Mouse (Mus musculus) lung, embryonic 14.5 days (tissue): Measurements from ENCODE around the gene Mark1. TPM values are rescaled to one million over a fixed set of nuclear protein-coding genes. Genes with fewer than 3 reads are reported as not detected.

Experiments
- ATAC-seq: fragments of 200-750 bp; cut with Nextera tagmentation; 2 replicates; pipeline ENCODE4 v1.8.0; 2017; ENCODE audit warnings: mild to moderate bottlenecking, moderate TSS enrichment, moderate library complexity; ENCODE audit not compliant: insufficient read depth
- DNase-seq: peaks from one replicate; pipeline ENCODE4 v3.0.0-alpha.2; 2015
- H3K27ac ChIP-seq: fragments of 300-500 bp; sonication (generic); 2 replicates; pipeline ENCODE4 v1.5.1; 2014; ENCODE audit warnings: low read depth, mild to moderate bottlenecking, moderate library complexity
- H3K27me3 ChIP-seq: fragments of 300-500 bp; sonication (generic); 2 replicates; pipeline ENCODE4 v1.6.1; 2014; ENCODE audit warnings: low read length, control low read depth; ENCODE audit not compliant: insufficient read depth
- H3K36me3 ChIP-seq: fragments of 300-500 bp; sonication (generic); 2 replicates; pipeline ENCODE4 v1.6.1; 2014; ENCODE audit warnings: control low read depth; ENCODE audit not compliant: insufficient read depth
- H3K4me1 ChIP-seq: fragments of 300-500 bp; sonication (generic); 2 replicates; pipeline ENCODE4 v1.6.1; 2014; ENCODE audit warnings: antibody characterized with exemption, control low read depth; ENCODE audit not compliant: insufficient read depth
- H3K4me2 ChIP-seq: fragments of 300-500 bp; sonication (generic); 2 replicates; pipeline ENCODE4 v1.6.1; 2014; ENCODE audit warnings: mild to moderate bottlenecking
- H3K4me3 ChIP-seq: fragments of 300-500 bp; sonication (generic); 2 replicates; pipeline ENCODE4 v1.5.1; 2014; ENCODE audit warnings: low read depth, low read length
- H3K9ac ChIP-seq: fragments of 300-500 bp; sonication (generic); 2 replicates; pipeline ENCODE4 v1.6.1; 2014
- H3K9me3 ChIP-seq: fragments of 300-500 bp; sonication (generic); 2 replicates; pipeline ENCODE4 v1.6.1; 2016; ENCODE audit warnings: low read depth, low read length, control low read depth
- CTCF ChIP-seq: IDR thresholded peaks from 2 replicates; pipeline ENCODE4 v1.5.1; 2016; ENCODE audit warnings: antibody characterized with exemption, low read depth
- WGBS: fragments of 180-500 bp; shearing (Covaris S2); extraction: QIAGEN DNeasy Blood & Tissue Kit; methylation state at CpG from one replicate; pipeline ENCODE4 v1.1.7; 2014; 5-methylcytosine and 5-hydroxymethylcytosine counted together
- polyA plus RNA-seq: library from polyadenylated mRNA; unstranded; fragments of >200 nt; fragmentation: Nextera tagmentation; extraction: Ambion mirVana; gene quantifications from 2 replicates; pipeline ENCODE4 v1.2.1, GENCODE M21; 2014

Gene Mark1
- polyA plus RNA-seq, 1 experiment from 2014 or later, result 3.0 TPM

DNA sequence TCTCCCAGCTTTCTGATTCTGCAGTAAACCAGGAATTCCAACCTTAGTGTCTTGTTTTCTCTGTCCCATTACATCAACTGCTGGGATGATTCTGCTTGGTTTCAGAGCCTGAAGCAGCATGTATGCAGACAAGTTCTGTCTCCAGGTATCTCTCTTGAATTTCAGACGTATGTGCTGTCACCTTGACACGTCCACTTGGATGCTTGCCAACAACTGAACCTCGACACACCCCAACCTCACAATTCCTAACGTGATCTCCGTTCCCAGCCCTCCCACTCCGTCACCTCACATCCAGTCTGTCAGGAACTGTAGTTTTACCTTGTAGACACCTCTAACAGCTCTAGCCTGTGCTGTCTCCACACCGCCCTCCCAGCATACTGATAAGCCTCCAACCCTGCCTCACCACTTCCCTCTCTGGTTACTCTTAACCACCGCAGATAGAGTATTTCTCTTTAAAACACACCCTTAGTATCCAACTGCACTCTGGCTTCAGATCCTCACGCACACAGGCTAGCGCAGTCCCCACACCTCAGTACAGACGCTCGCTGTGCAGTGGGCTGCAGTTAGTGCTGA is 36.2 kb downstream of the Mark1 start:
- TF ChIP-seq CTCF, result no peak
- no peaks in the 10 kb centered on the region for H3K36me3 ChIP-seq
- H3K4me3 ChIP-seq, result no peak overlapping the region
- WGBS, result 53% methylated on average over 12 of the region's 12 CpGs
- ATAC-seq (no peak), DNase-seq (no peak)
- H3K27me3 ChIP-seq, result no peaks in the 10 kb centered on the region
- no peak overlapping the region for H3K4me2 ChIP-seq
- no peaks in the 10 kb centered on the region for H3K4me1 ChIP-seq
- H3K9me3 ChIP-seq, result no peaks in the 10 kb centered on the region
- H3K9ac ChIP-seq, result no peak overlapping the region
- no peak overlapping the region for H3K27ac ChIP-seq

DNA sequence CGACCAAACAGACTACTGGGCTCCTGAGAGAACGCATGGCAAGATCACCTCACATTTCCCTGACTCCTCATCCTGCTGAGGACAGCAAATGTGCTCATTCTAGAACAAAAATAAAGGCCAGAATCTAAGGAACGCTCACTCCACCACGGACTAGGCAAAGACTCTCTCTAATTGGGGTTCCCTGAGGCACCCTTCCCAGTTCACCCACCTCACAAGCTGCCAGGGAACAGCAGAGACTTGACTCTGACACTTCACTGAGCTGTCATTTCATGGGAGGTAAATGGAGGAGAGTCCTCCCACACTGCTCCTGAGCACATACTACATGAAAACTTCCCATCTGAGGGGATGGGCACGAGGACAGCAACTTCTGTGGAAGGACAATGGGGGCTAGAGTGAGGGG is 37.5 kb downstream of the Mark1 start:
- H3K36me3 ChIP-seq, result no peaks in the 10 kb centered on the region
- WGBS, result 69% methylated on average over 5 of the region's 5 CpGs
- H3K9me3 ChIP-seq, result no peaks in the 10 kb centered on the region
- H3K9ac ChIP-seq, result no peak overlapping the region
- H3K4me3 ChIP-seq, result no peak overlapping the region
- no peak for DNase-seq
- TF ChIP-seq CTCF, result no peak
- H3K4me1 ChIP-seq, result no peaks in the 10 kb centered on the region
- no peaks in the 10 kb centered on the region for H3K27me3 ChIP-seq
- ATAC-seq, result no peak
- H3K4me2 ChIP-seq, result no peak overlapping the region
- H3K27ac ChIP-seq, result no peak overlapping the region

DNA sequence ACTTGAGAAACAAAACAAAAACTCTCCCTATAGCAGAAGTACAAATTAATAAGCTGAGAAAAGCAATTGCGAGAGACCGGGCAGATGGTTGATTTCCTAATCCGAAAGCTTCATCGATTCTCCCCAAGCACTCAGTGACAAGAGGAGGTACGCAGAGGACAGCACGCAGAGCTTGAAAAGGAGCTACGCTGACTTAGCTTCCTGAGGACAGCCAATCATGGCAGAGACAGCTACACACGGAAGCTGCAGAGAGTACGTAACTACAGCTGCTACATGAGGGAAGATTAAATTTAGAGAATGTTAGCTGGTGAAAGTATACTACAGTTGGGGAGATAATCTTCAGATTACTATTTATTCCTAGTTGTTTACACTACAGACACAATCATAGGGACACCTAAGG is 40.6 kb downstream of the Mark1 start:
- Histone ChIP-seq H3K4me1 (no peaks in the 10 kb centered on the region), H3K36me3 (no peaks in the 10 kb centered on the region), H3K9me3 (no peaks in the 10 kb centered on the region), H3K9ac (no peak overlapping the region), H3K4me3 (no peak overlapping the region), H3K27ac (no peak overlapping the region), H3K27me3 (no peaks in the 10 kb centered on the region), H3K4me2 (peak overlapping the region; percentile 43)
- DNase-seq (peak; percentile 44), ATAC-seq (peak; percentile 38; the same call in 1 of the 2 replicates)
- no peak for TF ChIP-seq CTCF
- 47% methylated on average over 9 of the region's 9 CpGs for WGBS

DNA sequence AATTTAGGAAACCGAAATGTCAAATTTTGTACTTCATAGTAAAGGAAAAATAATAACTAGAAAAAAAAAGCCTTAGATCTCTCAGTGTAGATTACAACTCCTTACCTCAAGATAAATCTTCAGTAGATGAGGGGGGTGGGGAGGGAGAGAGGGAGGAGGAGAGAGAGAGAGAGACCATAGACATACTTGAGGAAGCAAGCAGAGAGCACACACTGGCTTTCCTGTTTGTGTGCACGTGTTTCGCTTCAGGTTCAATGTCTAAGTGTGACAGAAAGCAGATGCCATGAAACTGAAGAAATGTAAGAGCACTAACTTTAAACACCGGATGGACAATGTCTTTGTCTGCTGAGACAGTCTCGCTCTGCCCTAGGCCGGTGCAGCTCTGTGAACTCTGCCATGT is 41.0 kb downstream of the Mark1 start:
- Histone ChIP-seq H3K36me3 (no peaks in the 10 kb centered on the region), H3K4me2 (peak overlapping the region; percentile 43), H3K27ac (no peak overlapping the region), H3K9me3 (no peaks in the 10 kb centered on the region), H3K4me3 (no peak overlapping the region), H3K27me3 (no peaks in the 10 kb centered on the region), H3K4me1 (no peaks in the 10 kb centered on the region), H3K9ac (no peak overlapping the region)
- no peak for ATAC-seq
- no peak for TF ChIP-seq CTCF
- WGBS, result 60% methylated on average over 6 of the region's 6 CpGs
- no peak for DNase-seq

DNA sequence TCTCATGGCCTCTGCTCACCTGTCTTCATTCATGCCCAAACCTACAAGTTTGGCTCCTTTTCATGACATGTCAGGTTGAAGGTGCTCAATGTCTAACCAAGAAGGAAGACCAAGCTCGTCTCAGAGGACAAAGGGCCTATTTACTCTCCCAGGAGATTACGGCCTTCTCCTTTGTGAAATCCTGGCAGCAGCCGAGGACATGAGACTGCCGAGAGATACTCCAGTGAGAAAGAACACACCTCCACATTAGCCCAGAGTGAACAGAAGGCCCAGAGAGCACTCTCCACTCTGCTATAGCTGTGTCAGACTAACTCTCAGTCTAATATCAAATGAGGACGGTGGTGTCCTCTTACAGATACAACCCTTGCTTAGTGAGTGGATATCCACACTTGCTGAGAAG is 47.6 kb downstream of the Mark1 start:
- H3K27ac ChIP-seq, result no peak overlapping the region

DNA sequence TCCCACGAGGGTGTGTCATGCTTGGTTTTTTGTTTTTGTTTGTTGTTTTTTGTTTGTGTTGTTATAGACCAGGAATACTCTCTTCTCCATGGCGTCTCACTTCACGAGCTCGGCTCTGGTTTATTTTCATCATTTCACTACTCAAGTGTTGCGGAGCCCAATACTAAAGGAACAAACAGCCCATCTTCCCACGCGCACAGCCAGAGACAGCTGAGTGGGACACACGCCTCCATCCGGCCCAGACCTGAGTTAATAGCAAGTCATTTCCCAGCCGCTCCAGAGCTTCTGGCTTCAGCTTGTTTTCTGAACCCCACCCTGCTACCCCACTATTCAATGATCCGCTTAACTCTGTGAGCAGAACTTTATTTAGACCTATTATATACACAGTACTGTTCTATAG is 48.3 kb downstream of the Mark1 start:
- no peak overlapping the region for H3K4me2 ChIP-seq
- DNase-seq (no peak), ATAC-seq (no peak)
- no peak overlapping the region for H3K9ac ChIP-seq
- TF ChIP-seq CTCF, result no peak
- WGBS, result 90% methylated on average over 11 of the region's 11 CpGs
- H3K4me1 ChIP-seq, result no peaks in the 10 kb centered on the region
- H3K27me3 ChIP-seq, result no peaks in the 10 kb centered on the region
- no peak overlapping the region for H3K4me3 ChIP-seq
- H3K9me3 ChIP-seq, result no peaks in the 10 kb centered on the region
- H3K27ac ChIP-seq, result no peak overlapping the region
- H3K36me3 ChIP-seq, result no peaks in the 10 kb centered on the region

More for the DNA sequence above, 47.6 kb downstream of the Mark1 start:
- 55% methylated on average over 5 of the region's 5 CpGs for WGBS
- no peak for DNase-seq
- Histone ChIP-seq H3K27me3 (no peaks in the 10 kb centered on the region), H3K9ac (no peak overlapping the region), H3K4me3 (no peak overlapping the region), H3K4me1 (no peaks in the 10 kb centered on the region), H3K36me3 (no peaks in the 10 kb centered on the region), H3K9me3 (no peaks in the 10 kb centered on the region), H3K4me2 (no peak overlapping the region)
- no peak for TF ChIP-seq CTCF
- no peak for ATAC-seq

DNA sequence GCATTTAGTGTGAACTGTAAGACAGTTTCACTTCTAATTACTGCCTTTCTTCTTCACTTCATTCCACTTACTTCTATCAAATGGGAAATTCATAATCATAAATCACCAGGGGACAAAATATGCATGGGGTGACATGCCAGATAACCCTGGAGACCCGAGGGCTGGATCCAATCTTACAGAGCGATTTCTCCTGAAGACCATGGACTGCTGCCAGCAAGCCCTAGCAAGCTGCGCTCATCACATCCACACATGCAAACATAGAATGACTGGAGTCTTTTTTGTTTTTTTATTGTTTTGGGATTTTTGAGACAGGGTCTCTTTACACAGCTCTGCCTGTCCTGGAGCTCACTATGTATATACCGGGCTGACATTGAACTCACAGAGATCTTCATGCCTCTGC is 61.3 kb downstream of the Mark1 start:
- 61% methylated on average over 4 of the region's 4 CpGs for whole genome bisulfite sequencing
- Histone ChIP-seq H3K9ac (no peak overlapping the region), H3K4me1 (no peaks in the 10 kb centered on the region), H3K4me3 (no peak overlapping the region), H3K27ac (no peak overlapping the region), H3K36me3 (no peaks in the 10 kb centered on the region), H3K9me3 (no peaks in the 10 kb centered on the region), H3K4me2 (no peak overlapping the region), H3K27me3 (no peaks in the 10 kb centered on the region)
- ATAC-seq, result no peak
- no peak for DNase-seq
- no peak for TF ChIP-seq CTCF

DNA sequence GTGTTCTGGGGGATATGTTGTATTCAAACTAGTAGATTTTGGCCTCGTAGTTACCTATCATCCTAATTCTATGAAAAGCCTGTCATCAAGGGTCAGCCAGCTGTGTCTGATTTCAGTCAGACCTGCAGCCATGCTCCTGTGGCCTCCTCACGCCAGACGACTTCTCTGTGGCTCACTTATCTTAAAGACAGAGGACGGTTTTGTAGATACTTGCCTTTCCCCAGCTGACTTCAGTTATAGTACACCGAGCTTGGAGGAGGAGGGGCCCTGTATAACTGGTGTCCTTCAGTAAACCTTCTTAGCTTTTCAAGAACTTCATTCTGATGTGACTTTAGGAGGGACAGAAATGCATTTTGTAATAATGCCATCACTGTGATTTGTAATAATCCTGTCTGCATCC is 63.4 kb downstream of the Mark1 start:
- H3K4me2 ChIP-seq, result no peak overlapping the region
- TF ChIP-seq CTCF, result no peak
- no peak overlapping the region for H3K9ac ChIP-seq
- H3K4me3 ChIP-seq, result no peak overlapping the region
- no peaks in the 10 kb centered on the region for H3K4me1 ChIP-seq
- no peaks in the 10 kb centered on the region for H3K9me3 ChIP-seq
- H3K27ac ChIP-seq, result no peak overlapping the region
- ATAC-seq (no peak), DNase-seq (peak; percentile 5)
- WGBS, result 35% methylated on average over 5 of the region's 5 CpGs
- H3K27me3 ChIP-seq, result no peaks in the 10 kb centered on the region
- H3K36me3 ChIP-seq, result no peaks in the 10 kb centered on the region
